Comparison of ENCODE assay signal across 14 mouse cellular contexts in the genomic region with DNA sequence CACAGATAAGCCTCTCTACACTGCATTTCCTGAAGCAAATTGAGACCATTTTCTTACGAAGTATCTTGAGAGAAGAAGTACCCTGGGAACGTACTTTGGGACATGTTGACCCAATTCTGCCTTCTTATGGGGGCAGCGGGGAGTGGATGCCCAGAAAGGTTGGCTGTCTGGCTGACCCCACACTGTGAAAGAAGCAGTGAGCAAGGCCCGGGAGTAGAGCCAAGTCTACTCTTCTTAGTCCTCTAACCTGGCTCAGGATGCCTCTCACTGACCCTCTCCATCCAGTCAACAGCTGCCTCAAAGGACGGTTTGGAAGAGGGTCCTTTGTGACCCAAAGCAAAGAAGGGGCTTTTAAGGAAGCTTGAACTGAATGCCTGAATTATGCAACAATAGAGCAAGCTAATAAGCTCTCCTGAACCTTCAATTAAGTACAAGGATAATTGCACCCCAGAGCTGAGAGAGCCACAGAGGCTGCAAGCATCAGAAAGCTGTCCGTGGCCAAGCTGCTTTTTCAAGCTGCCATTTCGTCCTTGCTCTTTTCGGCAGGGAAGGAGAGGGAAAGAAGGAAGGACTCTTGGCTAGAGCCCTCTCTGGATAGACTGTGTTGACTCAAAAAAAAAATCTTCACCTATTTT.
DNase-seq lines count a peak whose midpoint lies in the region; ATAC-seq and TF ChIP-seq lines count a peak whose summit lies in the region.
"Had no signal": no experiment of that assay in that cellular context is flagged by ENCODE, and none has a peak within 500 bp of the region (broad histone marks: within the 10 kb centered on the region; RNA-seq: fewer than 3 reads in every experiment).

No protein-coding gene starts in this region.

- no peak overlapping the region for H3K4me3 ChIP-seq in gastrocnemius, adult 2 months
- H3K4me3 ChIP-seq in cerebellum, adult 2 months (replicated peaks; ENCODE audit: insufficient read depth, low read depth, low read length) = no peak overlapping the region
- no peak overlapping the region for H3K4me3 ChIP-seq in forebrain, embryonic 16.5 days (replicated peaks; ENCODE audit: low read length)
- no peak overlapping the region for H3K4me3 ChIP-seq in olfactory bulb, adult 2 months (ENCODE audit: insufficient read depth, low read depth, low read length)
- H3K4me3 ChIP-seq in intestine, postnatal 0 days (ENCODE audit: low read depth, low read length) = no peak overlapping the region
- H3K4me3 ChIP-seq: hindbrain, embryonic 12.5 days; limb, embryonic 15.5 days; midbrain, embryonic 15.5 days had no signal

- no peaks in the 10 kb centered on the region for H3K9me3 ChIP-seq in forebrain, embryonic 16.5 days (ENCODE audit: control insufficient read depth, low read length)
- H3K9me3 ChIP-seq in intestine, postnatal 0 days (ENCODE audit: control insufficient read depth) = no peaks in the 10 kb centered on the region
- H3K9me3 ChIP-seq: hindbrain, embryonic 12.5 days; limb, embryonic 15.5 days; midbrain, embryonic 15.5 days had no signal

- no peak overlapping the region for H3K27ac ChIP-seq in gastrocnemius, adult 2 months
- H3K27ac ChIP-seq in cerebellum, adult 2 months (ENCODE audit: insufficient read depth, low read length) = no peak overlapping the region
- H3K27ac ChIP-seq in forebrain, embryonic 16.5 days (ENCODE audit: low read length) = no peak overlapping the region
- peak overlapping the region; percentile 3; the same call in 1 of the 2 replicates for H3K27ac ChIP-seq in olfactory bulb, adult 2 months (ENCODE audit: insufficient read depth, low read depth, low read length)
- no peak overlapping the region for H3K27ac ChIP-seq in intestine, postnatal 0 days (ENCODE audit: low read depth, low read length)
- H3K27ac ChIP-seq: hindbrain, embryonic 12.5 days; limb, embryonic 15.5 days; midbrain, embryonic 15.5 days had no signal

- peaks cover 8% of the 10 kb centered on the region; the same call in 1 of the 2 replicates for H3K4me1 ChIP-seq in cerebellum, adult 2 months (ENCODE audit: control insufficient read depth, insufficient read depth, low read length)
- H3K4me1 ChIP-seq in forebrain, embryonic 16.5 days (replicated peaks; ENCODE audit: control insufficient read depth, insufficient read depth, low read length) = peaks cover 12% of the 10 kb centered on the region
- H3K4me1 ChIP-seq in olfactory bulb, adult 2 months (ENCODE audit: control insufficient read depth, insufficient read depth, low read length) = peaks cover 11% of the 10 kb centered on the region
- H3K4me1 ChIP-seq in intestine, postnatal 0 days (replicated peaks; ENCODE audit: control insufficient read depth, insufficient read depth, low read length) = no peaks in the 10 kb centered on the region
- H3K4me1 ChIP-seq: hindbrain, embryonic 12.5 days; limb, embryonic 15.5 days had no signal

- peak; percentile 44; the same call in 1 of the 2 replicates for ATAC-seq in forebrain, embryonic 16.5 days
- no peak for ATAC-seq in intestine, postnatal 0 days
- ATAC-seq: midbrain, embryonic 15.5 days had no signal

- no peak overlapping the region for H3K4me2 ChIP-seq in forebrain, embryonic 16.5 days (ENCODE audit: low read length)
- H3K4me2 ChIP-seq in intestine, postnatal 0 days (replicated peaks; ENCODE audit: low read depth) = no peak overlapping the region
- H3K4me2 ChIP-seq: hindbrain, embryonic 12.5 days; limb, embryonic 15.5 days; midbrain, embryonic 15.5 days had no signal

- WGBS in cerebellum, adult 2 months = 15% methylated on average over 8 of the region's 8 CpGs
- 13% methylated on average over 8 of the region's 8 CpGs for WGBS in forebrain, embryonic 16.5 days
- WGBS in olfactory bulb, adult 2 months = 23% methylated on average over 8 of the region's 8 CpGs
- WGBS in intestine, postnatal 0 days = 85% methylated on average over 8 of the region's 8 CpGs

- H3K27me3 ChIP-seq in cerebellum, adult 2 months (ENCODE audit: control insufficient read depth, insufficient read depth, low read length) = no peaks in the 10 kb centered on the region
- H3K27me3 ChIP-seq in forebrain, embryonic 16.5 days (replicated peaks; ENCODE audit: control insufficient read depth, insufficient read depth, low read length) = no peaks in the 10 kb centered on the region
- no peaks in the 10 kb centered on the region for H3K27me3 ChIP-seq in intestine, postnatal 0 days (replicated peaks; ENCODE audit: control insufficient read depth, insufficient read depth, low read length)
- H3K27me3 ChIP-seq: hindbrain, embryonic 12.5 days; limb, embryonic 15.5 days; midbrain, embryonic 15.5 days had no signal

- intact Hi-C loops in gastrocnemius, adult 2 months (cut with DNase I) = no loop called here

- H3K36me3 ChIP-seq in forebrain, embryonic 16.5 days (ENCODE audit: control insufficient read depth, insufficient read depth) = no peaks in the 10 kb centered on the region
- no peaks in the 10 kb centered on the region for H3K36me3 ChIP-seq in intestine, postnatal 0 days (ENCODE audit: control insufficient read depth, insufficient read depth)
- H3K36me3 ChIP-seq: hindbrain, embryonic 12.5 days; limb, embryonic 15.5 days; midbrain, embryonic 15.5 days had no signal

- peak; percentile 19 for DNase-seq in gastrocnemius, adult 2 months
- no peak for DNase-seq in gastrocnemius, adult 18-20 months (ENCODE audit: low spot score)
- peak; percentile 51 to 57 for DNase-seq in cerebellum, adult 2 months
- no peak for DNase-seq in spleen, postnatal 36 days (ENCODE audit: low spot score in 2 of 2)
- no peak for DNase-seq in liver
- DNase-seq: kidney, postnatal 25 days; lung, postnatal 14 days; thymus, postnatal 25 days had no signal

- no peak for TF ChIP-seq POLR2A in cerebellum, adult 2 months (IDR thresholded peaks at IDR 0.05; ENCODE audit: borderline replicate concordance, insufficient read depth, low read length)
- no peak for TF ChIP-seq POLR2A in olfactory bulb, adult 2 months (IDR thresholded peaks at IDR 0.05; ENCODE audit: insufficient read depth, low read depth, low read length)

- no peak overlapping the region for H3K9ac ChIP-seq in forebrain, embryonic 16.5 days (replicated peaks; ENCODE audit: low read depth, low read length)
- no peak overlapping the region for H3K9ac ChIP-seq in intestine, postnatal 0 days (ENCODE audit: low read depth, low read length)
- H3K9ac ChIP-seq: hindbrain, embryonic 12.5 days; limb, embryonic 15.5 days; midbrain, embryonic 15.5 days had no signal

- TF ChIP-seq CTCF in gastrocnemius, adult 2 months (IDR thresholded peaks at IDR 0.05) = no peak
- no peak for TF ChIP-seq CTCF in cerebellum, adult 2 months (IDR thresholded peaks at IDR 0.05; ENCODE audit: borderline replicate concordance, insufficient read depth, low read depth, low read length)
- TF ChIP-seq CTCF in olfactory bulb, adult 2 months (IDR thresholded peaks at IDR 0.05; ENCODE audit: insufficient read depth, low read depth, low read length) = no peak
- no peak for TF ChIP-seq CTCF in intestine, postnatal 0 days (IDR thresholded peaks at IDR 0.05; ENCODE audit: low read depth)

Comparison
In these comparisons a context has a peak if more than half of its experiments do, and no peak if none do; other contexts are left out.
1. DNase-seq: peak in gastrocnemius, adult 2 months (single experiment) and cerebellum, adult 2 months (2 of 2); none in gastrocnemius, adult 18-20 months (single experiment), spleen, postnatal 36 days (0 of 2) and liver (single experiment).